Mouse (Mus musculus) lung, embryonic 14.5 days (tissue): ENCODE results near the gene Gng3. TPM values are rescaled to one million over a fixed set of nuclear protein-coding genes. Genes with fewer than 3 reads are reported as not detected.
A peak's percentile ranks its signal among the peaks of the same experiment; 100 is the strongest.

Experiments
- ATAC-seq: fragments of 200-750 bp; cut with Nextera tagmentation; 2 replicates; pipeline ENCODE4 v1.8.0; 2017; ENCODE audit warnings: mild to moderate bottlenecking, moderate TSS enrichment, moderate library complexity; ENCODE audit not compliant: insufficient read depth
- DNase-seq: peaks from one replicate; pipeline ENCODE4 v3.0.0-alpha.2; 2015
- H3K27ac ChIP-seq: fragments of 300-500 bp; sonication (generic); 2 replicates; pipeline ENCODE4 v1.5.1; 2014; ENCODE audit warnings: low read depth, mild to moderate bottlenecking, moderate library complexity
- H3K27me3 ChIP-seq: fragments of 300-500 bp; sonication (generic); 2 replicates; pipeline ENCODE4 v1.6.1; 2014; ENCODE audit warnings: low read length, control low read depth; ENCODE audit not compliant: insufficient read depth
- H3K36me3 ChIP-seq: fragments of 300-500 bp; sonication (generic); 2 replicates; pipeline ENCODE4 v1.6.1; 2014; ENCODE audit warnings: control low read depth; ENCODE audit not compliant: insufficient read depth
- H3K4me1 ChIP-seq: fragments of 300-500 bp; sonication (generic); 2 replicates; pipeline ENCODE4 v1.6.1; 2014; ENCODE audit warnings: antibody characterized with exemption, control low read depth; ENCODE audit not compliant: insufficient read depth
- H3K4me2 ChIP-seq: fragments of 300-500 bp; sonication (generic); 2 replicates; pipeline ENCODE4 v1.6.1; 2014; ENCODE audit warnings: mild to moderate bottlenecking
- H3K4me3 ChIP-seq: fragments of 300-500 bp; sonication (generic); 2 replicates; pipeline ENCODE4 v1.5.1; 2014; ENCODE audit warnings: low read depth, low read length
- H3K9ac ChIP-seq: fragments of 300-500 bp; sonication (generic); 2 replicates; pipeline ENCODE4 v1.6.1; 2014
- H3K9me3 ChIP-seq: fragments of 300-500 bp; sonication (generic); 2 replicates; pipeline ENCODE4 v1.6.1; 2016; ENCODE audit warnings: low read depth, low read length, control low read depth
- CTCF ChIP-seq: IDR thresholded peaks from 2 replicates; pipeline ENCODE4 v1.5.1; 2016; ENCODE audit warnings: antibody characterized with exemption, low read depth
- WGBS: fragments of 180-500 bp; shearing (Covaris S2); extraction: QIAGEN DNeasy Blood & Tissue Kit; methylation state at CpG from one replicate; pipeline ENCODE4 v1.1.7; 2014; 5-methylcytosine and 5-hydroxymethylcytosine counted together
- polyA plus RNA-seq: library from polyadenylated mRNA; unstranded; fragments of >200 nt; fragmentation: Nextera tagmentation; extraction: Ambion mirVana; gene quantifications from 2 replicates; pipeline ENCODE4 v1.2.1, GENCODE M21; 2014

Gene Gng3
- polyA plus RNA-seq, 1 experiment from 2014 or later: 2.1 TPM

DNA sequence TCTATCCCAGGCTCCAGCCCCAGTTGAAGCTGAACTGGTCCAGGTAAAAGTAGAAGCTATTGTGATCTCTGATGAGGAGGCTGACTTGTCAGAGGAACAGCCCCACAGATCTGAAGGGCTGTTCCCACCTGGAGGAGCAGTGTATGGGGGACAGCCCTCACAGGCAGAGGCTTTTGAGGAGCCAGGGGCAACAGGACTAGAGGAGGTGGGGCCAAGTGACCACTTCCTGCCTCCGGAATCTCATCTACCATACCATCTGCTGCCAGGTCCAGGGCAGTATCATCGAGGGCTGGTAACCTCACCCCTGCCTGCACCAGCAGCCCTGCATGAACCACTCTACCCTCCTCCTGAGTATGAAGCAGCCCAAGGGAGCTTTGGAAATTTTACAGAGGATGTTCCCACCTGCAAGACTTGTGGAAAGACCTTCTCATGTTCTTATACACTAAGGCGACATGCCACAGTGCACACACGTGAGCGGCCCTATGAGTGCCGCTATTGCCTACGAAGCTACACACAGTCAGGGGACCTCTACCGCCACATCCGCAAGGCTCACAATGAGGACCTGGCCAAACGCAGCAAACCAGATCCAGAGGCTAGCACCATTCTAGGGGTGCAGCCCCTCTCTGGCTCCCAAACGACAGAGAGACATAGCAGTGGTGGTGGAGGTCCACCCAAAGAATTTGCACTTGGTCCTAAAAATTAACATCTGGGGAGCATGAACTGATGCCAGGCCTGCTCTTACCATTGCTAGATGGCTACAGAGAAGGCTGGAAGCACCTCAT is 34.9 kb downstream of the Gng3 start:
- H3K4me3 ChIP-seq: no peak overlapping the region
- H3K27ac ChIP-seq: no peak overlapping the region
- 0 out of 2 replicates have a peak, but pooled peaks cover 3% of the 10 kb centered on the region for H3K4me1 ChIP-seq
- WGBS: 85% methylated on average over 11 of the region's 11 CpGs
- no peak overlapping the region for H3K9ac ChIP-seq
- ATAC-seq: no peak
- peaks cover 46% of the 10 kb centered on the region for H3K36me3 ChIP-seq
- no peak for DNase-seq
- no peaks in the 10 kb centered on the region for H3K27me3 ChIP-seq
- no peak overlapping the region for H3K4me2 ChIP-seq
- TF ChIP-seq CTCF: no peak
- H3K9me3 ChIP-seq: no peaks in the 10 kb centered on the region

DNA sequence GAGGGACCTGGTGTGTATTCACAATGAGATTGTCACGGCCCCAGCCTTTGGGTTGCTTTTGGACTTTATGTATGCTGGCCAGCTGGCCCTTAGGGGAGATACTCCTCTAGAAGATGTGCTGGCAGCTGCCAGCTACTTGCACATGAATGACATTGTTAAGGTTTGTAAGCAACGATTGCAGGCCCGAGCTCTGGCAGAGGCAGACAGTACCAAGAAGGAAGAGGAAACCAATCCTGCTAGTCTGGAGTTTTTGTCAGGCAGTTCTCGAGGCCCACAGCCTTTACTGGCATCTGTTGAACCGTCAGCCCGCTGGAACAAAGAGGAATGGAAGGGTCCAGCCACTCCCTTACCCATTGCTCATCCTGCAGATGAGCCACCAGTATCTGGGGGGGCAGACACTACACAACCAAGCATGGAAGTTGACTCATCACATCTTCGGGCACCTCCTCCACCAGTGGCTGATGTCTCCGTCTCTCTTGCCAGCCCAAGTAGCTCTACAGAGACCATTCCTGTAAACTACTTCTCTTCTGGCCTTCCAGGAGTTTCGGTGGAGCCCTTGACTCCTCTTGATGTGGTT is 35.7 kb downstream of the Gng3 start:
- no peak for ATAC-seq
- DNase-seq: no peak
- 90% methylated on average over 9 of the region's 9 CpGs for WGBS
- Histone ChIP-seq H3K4me3 (peak overlapping the region; percentile 60), H3K9ac (0 out of 2 replicates have a peak overlapping the region, but pooled peaks have one; percentile 0), H3K4me1 (0 out of 2 replicates have a peak, but pooled peaks cover 3% of the 10 kb centered on the region), H3K27ac (peak overlapping the region; percentile 88; the same call in 1 of the 2 replicates), H3K9me3 (no peaks in the 10 kb centered on the region), H3K36me3 (peaks cover 38% of the 10 kb centered on the region), H3K4me2 (peak overlapping the region; percentile 85), H3K27me3 (no peaks in the 10 kb centered on the region)
- no peak for TF ChIP-seq CTCF

GRCm38 (mm10) chr19:8802130-8802821 is 36.7 kb downstream of the Gng3 start, which contains the start of gene Zbtb3:
Gene Zbtb3, plus strand, starts transcription at chr19:8802555.
- WGBS: under 1% methylated on average over 30 of the region's 30 CpGs
- Histone ChIP-seq H3K9ac (peak within 1 kb of the TSS; percentile 55), H3K27ac (peak within 1 kb of the TSS; percentile 88), H3K4me2 (peak within 1 kb of the TSS; percentile 85), H3K9me3 (no peaks in the 10 kb centered on the region), H3K36me3 (peaks cover 29% of the 10 kb centered on the region), H3K4me1 (0 out of 2 replicates have a peak, but pooled peaks cover 3% of the 10 kb centered on the region), H3K4me3 (peak within 1 kb of the TSS; percentile 60), H3K27me3 (no peaks in the 10 kb centered on the region)
- ATAC-seq (peak; percentile 97), DNase-seq (peak; percentile 97)
- no peak for TF ChIP-seq CTCF

- Histone ChIP-seq H3K4me1 (0 out of 2 replicates have a peak, but pooled peaks cover 3% of the 10 kb centered on the region), H3K27ac (peak overlapping the region; percentile 15; the same call in 1 of the 2 replicates)
- no peak for DNase-seq
Measured at GRCm38 (mm10) chr19:8798947-8799315, 40.1 kb downstream of the Gng3 start.

DNA sequence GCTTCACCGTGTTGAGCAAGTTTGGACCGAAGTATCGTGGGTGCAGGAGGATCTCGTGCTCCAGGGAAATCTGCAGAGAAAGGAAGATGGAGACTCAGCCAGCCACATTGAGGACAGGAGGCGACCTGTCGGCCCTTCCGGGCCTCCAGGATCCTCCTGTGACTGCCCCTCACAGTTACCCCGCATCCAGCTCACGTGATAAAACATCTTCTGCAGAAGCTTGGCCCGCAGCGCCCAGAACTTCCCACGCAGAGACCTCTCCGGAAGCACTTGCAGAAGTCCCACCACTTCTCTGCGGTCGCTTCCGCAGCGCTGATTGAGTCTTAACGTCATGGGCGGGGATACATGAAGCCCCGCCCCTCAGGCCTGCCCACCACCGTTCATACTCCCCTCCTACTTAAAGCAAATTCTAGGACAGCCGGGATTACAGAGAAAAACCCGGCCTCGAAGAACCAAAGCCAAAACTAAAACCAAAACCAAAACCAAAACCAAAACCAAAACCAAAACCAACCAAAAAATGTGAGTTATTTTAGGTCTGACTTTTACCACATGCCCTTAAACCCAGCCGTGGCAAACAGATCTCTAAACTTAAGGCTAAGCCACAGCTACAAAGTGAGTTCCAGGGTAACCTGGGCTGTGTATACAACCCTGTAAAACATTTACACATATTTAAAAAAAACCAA is 40.6 kb downstream of the Gng3 start, which contains the start of gene Polr2g:
TSS of gene Polr2g (minus strand) at position 314 of the 683 bp plus-strand sequence.
- ATAC-seq (peak; percentile 79), DNase-seq (peak; percentile 98)
- no peak for TF ChIP-seq CTCF
- Histone ChIP-seq H3K27ac (peak within 1 kb of the TSS; percentile 51), H3K9me3 (no peaks in the 10 kb centered on the region), H3K4me1 (0 out of 2 replicates have a peak, but pooled peaks cover 3% of the 10 kb centered on the region), H3K27me3 (no peaks in the 10 kb centered on the region), H3K9ac (peak within 1 kb of the TSS; percentile 81), H3K4me3 (peak within 1 kb of the TSS; percentile 77), H3K36me3 (peaks cover 27% of the 10 kb centered on the region), H3K4me2 (peak within 1 kb of the TSS; percentile 78)
- 2% methylated on average over 25 of the region's 25 CpGs for WGBS

More at GRCm38 (mm10) chr19:8798947-8799315, 40.1 kb downstream of the Gng3 start:
- peak overlapping the region; percentile 77 for H3K4me3 ChIP-seq
- peak overlapping the region; percentile 78 for H3K4me2 ChIP-seq
- peak overlapping the region; percentile 14; the same call in 1 of the 2 replicates for H3K9ac ChIP-seq
- no peaks in the 10 kb centered on the region for H3K27me3 ChIP-seq
- TF ChIP-seq CTCF: no peak
- no peak for ATAC-seq
- peaks cover 21% of the 10 kb centered on the region for H3K36me3 ChIP-seq
- no peaks in the 10 kb centered on the region for H3K9me3 ChIP-seq

DNA sequence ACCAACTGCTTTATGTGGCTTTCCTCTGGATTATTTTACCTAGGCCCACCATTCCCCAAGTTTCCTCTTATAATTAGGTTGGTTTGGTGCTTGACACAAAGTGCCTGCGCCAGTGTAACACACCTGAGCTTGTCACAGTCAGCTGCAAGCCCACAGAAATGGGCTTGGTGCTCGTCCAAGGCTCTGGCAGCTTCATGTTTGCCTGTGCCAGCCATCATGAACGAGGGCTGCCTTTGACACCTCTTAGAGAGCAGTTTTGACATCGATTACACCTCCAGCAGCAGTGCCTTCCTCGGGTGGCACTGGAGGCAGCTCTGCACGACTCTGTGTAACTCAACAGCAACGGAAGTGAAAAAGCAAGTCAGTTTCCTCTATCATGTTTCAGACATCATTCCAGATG is 48.8 kb downstream of the Gng3 start:
- DNase-seq: no peak
- Histone ChIP-seq H3K27ac (no peak overlapping the region), H3K4me2 (no peak overlapping the region), H3K9ac (no peak overlapping the region), H3K9me3 (no peaks in the 10 kb centered on the region), H3K27me3 (no peaks in the 10 kb centered on the region), H3K36me3 (peaks cover 31% of the 10 kb centered on the region), H3K4me1 (peaks cover 3% of the 10 kb centered on the region; the same call in 1 of the 2 replicates), H3K4me3 (no peak overlapping the region)
- no peak for ATAC-seq
- no peak for TF ChIP-seq CTCF
- WGBS: 71% methylated on average over 7 of the region's 7 CpGs
